Mouse (Mus musculus) olfactory bulb, adult 2 months (tissue): ENCODE measurements around the gene Asb16.

ENCODE experiments used
- CTCF ChIP-seq: fragments of 200-500 bp; IDR thresholded peaks from 2 replicates; pipeline ENCODE4 v1.5.1; 2012; ENCODE audit warnings: low read depth, mild to moderate bottlenecking, low read length, moderate library complexity; ENCODE audit not compliant: insufficient read depth
- POLR2A ChIP-seq: fragments of 200-500 bp; IDR thresholded peaks from 2 replicates; pipeline ENCODE4 v1.6.1; 2012; ENCODE audit warnings: mild to moderate bottlenecking, low read depth, low read length, moderate library complexity; ENCODE audit not compliant: insufficient read depth

- TF ChIP-seq POLR2A (no peak), CTCF (no peak)
These were observed 43.4 kb downstream of the Asb16 start for GRCm38 (mm10) chr11:102311966-102312365.
